Mouse (Mus musculus): Measurements from ENCODE around the gene Gm9732.
"Not testable (repeated sequence)": the region's sequence is repeated elsewhere in the genome, so short reads cannot be mapped to it uniquely, and the experiment has no call there.

Gene Gm9732

GRCm38 (mm10) chr14:43274986-43275511 is at the start of gene Gm9732:
Gene Gm9732, plus strand, starts transcription at chr14:43275036.
- peak; percentile 19 for DNase-seq

GRCm38 (mm10) chr14:43235204-43235603 is 39.6 kb upstream of the Gm9732 start, which contains the start of gene Gm8122:
Gene Gm8122, minus strand, starts transcription at chr14:43235304.
- DNase-seq, result not testable (repeated sequence)

GRCm38 (mm10) chr14:43237769-43238168 is 37.1 kb upstream of the Gm9732 start:
- DNase-seq, result not testable (repeated sequence)

GRCm38 (mm10) chr14:43249611-43250170 is 25.1 kb upstream of the Gm9732 start:
- DNase-seq, result not testable (repeated sequence)

GRCm38 (mm10) chr14:43250549-43251253 is 24.1 kb upstream of the Gm9732 start:
- DNase-seq, result not testable (repeated sequence)

- DNase-seq, result not testable (repeated sequence)
Measured at GRCm38 (mm10) chr14:43256511-43256910, 18.3 kb upstream of the Gm9732 start.

GRCm38 (mm10) chr14:43258349-43258748 is 16.5 kb upstream of the Gm9732 start, which contains the start of gene Gm8126:
Gene Gm8126, plus strand, starts transcription at chr14:43258649.
- not testable (repeated sequence) for DNase-seq

GRCm38 (mm10) chr14:43263421-43263820 is 11.4 kb upstream of the Gm9732 start:
- DNase-seq, result not testable (repeated sequence)

GRCm38 (mm10) chr14:43268521-43269084 is 6.2 kb upstream of the Gm9732 start:
- DNase-seq, result not testable (repeated sequence)

- not testable (repeated sequence) for DNase-seq
Measured at GRCm38 (mm10) chr14:43269211-43269610, 5.6 kb upstream of the Gm9732 start.

- not testable (repeated sequence) for DNase-seq
Measured at GRCm38 (mm10) chr14:43273161-43273560, 1.7 kb upstream of the Gm9732 start.

- DNase-seq, result not testable (repeated sequence)
Measured at GRCm38 (mm10) chr14:43275752-43276151, 916 bp downstream of the Gm9732 start.

- not testable (repeated sequence) for DNase-seq
Measured at GRCm38 (mm10) chr14:43277468-43277867, 2.6 kb downstream of the Gm9732 start.

- DNase-seq, result not testable (repeated sequence)
Measured at GRCm38 (mm10) chr14:43278146-43278545, 3.3 kb downstream of the Gm9732 start.

GRCm38 (mm10) chr14:43278681-43279080 is 3.8 kb downstream of the Gm9732 start:
- DNase-seq, result not testable (repeated sequence)

- not testable (repeated sequence) for DNase-seq
Measured at GRCm38 (mm10) chr14:43293503-43293902, 18.7 kb downstream of the Gm9732 start, which contains the start of gene Gm8127. Gene Gm8127, minus strand, starts transcription at chr14:43293832.

GRCm38 (mm10) chr14:43319516-43319915 is 44.7 kb downstream of the Gm9732 start:
- not testable (repeated sequence) for DNase-seq

GRCm38 (mm10) chr14:43328603-43329002 is 53.8 kb downstream of the Gm9732 start:
- not testable (repeated sequence) for DNase-seq

- not testable (repeated sequence) for DNase-seq
Measured at GRCm38 (mm10) chr14:43331362-43331880, 56.6 kb downstream of the Gm9732 start.

GRCm38 (mm10) chr14:43337646-43338045 is 62.8 kb downstream of the Gm9732 start:
- not testable (repeated sequence) for DNase-seq

GRCm38 (mm10) chr14:43347711-43348110 is 72.9 kb downstream of the Gm9732 start, which contains the start of gene 1700001F09Rik:
Gene 1700001F09Rik, minus strand, starts transcription at chr14:43347811.
- not testable (repeated sequence) for DNase-seq

GRCm38 (mm10) chr14:43352944-43353343 is 78.1 kb downstream of the Gm9732 start:
- not testable (repeated sequence) for DNase-seq
